Mouse (Mus musculus): ENCODE results near the gene Slc44a5.

Slc44a5 gene

DNA sequence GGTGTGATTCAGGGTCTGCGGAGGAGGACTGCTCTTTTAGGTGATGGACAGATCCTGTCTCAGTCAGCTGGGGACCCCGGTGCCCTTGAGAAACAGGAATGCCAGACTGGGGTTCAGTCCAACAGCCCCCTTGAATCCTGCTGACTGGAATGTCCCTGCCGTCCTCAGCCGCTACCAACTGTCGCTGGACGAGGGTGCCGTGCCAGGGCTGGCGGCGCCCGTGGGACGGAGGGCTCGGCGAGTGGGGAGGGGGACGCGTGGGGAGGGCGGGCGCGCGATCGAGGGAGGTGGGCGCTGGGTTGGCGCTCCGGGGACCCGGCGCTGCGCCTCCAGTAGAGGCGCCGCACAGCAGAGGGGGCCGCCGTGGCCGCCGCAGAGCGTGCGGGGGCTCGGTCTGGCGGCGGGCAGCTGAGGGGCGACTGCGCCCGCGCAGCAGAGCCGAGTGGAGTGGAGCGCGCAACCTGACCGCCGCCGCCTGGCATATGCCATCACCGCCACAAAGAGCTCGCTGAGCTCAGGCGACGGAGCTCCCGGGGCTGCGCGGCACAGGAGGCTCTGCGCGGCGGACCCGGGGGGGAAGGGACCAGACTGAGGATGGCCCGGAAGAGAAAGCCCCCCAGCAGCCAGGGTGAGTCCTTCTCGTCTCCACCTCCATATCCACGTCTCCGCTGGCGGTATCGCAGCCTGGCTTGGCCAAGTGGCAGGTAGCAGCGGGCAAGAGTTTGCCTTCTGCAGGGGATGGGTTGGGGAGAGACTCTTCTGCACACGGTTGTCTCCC, at the start of gene Slc44a5:
TSS of gene Slc44a5 (plus strand) at position 266 of the 778 bp plus-strand sequence.
- no peak for DNase-seq (ENCODE audit: low spot score in 2 of 2)

DNA sequence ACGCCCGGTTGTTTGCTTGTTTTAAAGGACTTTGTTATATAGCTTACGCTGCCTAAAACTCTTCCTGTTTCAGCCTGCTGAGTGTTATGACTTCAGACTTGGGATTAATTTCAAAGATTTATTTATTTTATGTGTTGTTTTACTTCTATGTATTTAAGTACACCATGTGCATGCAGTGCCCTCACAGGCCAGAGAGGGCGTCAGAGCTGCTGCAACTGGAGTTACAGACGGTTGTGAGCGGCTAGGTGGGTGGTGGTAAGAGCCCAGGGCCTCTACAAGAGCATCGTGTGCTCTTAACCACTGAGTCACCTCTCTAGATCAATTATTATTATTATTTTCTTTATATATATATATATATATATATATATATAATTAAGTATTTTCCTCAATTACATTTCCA, 46.9 kb upstream of the Slc44a5 start:
- DNase-seq (ENCODE audit: low spot score in 2 of 2), result no peak

DNA sequence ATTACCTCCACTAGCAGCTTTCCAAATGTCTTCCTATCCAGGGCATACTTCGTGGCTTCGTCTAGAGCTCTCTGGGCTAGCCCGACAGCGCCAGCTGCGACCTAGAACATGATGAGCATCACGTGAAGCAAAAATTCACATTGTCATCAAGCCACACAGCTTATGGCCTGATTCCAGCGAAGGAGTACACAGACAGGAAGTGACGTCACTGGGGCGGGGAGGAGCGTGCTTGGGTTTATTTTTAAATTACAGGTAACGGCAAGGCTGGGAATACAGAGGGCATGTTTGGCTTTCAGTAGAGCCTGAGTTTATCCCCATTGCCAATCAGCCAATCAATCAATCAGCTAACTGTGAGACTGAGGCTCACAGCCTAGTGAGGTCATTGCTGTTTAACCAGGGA, 43.7 kb upstream of the Slc44a5 start:
- no peak for DNase-seq (ENCODE audit: low spot score in 2 of 2)

DNA sequence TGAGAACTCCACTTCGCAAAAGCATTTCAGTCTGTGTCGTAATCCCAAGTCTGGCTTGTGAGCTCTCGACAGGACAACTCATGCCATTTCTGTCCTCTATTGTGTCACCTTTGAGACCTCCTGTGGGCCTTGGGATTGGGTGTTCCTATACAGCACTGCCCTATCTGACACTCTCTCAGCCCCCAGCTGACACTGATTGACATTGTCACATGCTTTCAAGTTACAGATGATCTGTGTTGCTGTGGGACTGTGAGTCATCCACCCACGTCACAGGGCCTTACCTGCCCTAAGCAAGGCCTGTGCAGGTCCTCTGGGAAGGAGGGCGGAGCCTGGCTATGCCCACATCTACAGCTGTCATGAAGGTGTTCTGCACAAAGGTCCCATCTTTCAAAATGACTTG, 40.8 kb upstream of the Slc44a5 start:
- DNase-seq (ENCODE audit: low spot score in 2 of 2), result no peak

DNA sequence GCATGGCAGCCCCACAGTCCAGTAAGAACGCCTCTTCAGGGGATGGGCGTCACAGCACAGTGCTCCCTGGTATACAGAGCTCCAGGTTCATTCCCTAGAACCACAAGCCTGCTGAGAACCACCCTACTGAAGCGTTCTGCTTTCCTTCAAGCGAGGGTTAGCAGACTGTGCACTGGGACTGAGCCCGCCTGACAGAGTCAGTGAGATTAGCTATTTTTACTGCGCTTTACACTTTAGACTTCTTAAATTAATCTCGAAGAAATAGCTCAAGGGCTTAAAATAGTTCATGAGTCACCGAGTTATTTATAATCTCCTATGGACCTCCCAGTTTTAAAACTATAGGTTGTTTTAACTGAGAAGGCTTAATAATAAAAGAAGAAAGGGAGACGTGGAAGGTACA, 37.4 kb upstream of the Slc44a5 start:
- no peak for DNase-seq (ENCODE audit: low spot score in 2 of 2)

DNA sequence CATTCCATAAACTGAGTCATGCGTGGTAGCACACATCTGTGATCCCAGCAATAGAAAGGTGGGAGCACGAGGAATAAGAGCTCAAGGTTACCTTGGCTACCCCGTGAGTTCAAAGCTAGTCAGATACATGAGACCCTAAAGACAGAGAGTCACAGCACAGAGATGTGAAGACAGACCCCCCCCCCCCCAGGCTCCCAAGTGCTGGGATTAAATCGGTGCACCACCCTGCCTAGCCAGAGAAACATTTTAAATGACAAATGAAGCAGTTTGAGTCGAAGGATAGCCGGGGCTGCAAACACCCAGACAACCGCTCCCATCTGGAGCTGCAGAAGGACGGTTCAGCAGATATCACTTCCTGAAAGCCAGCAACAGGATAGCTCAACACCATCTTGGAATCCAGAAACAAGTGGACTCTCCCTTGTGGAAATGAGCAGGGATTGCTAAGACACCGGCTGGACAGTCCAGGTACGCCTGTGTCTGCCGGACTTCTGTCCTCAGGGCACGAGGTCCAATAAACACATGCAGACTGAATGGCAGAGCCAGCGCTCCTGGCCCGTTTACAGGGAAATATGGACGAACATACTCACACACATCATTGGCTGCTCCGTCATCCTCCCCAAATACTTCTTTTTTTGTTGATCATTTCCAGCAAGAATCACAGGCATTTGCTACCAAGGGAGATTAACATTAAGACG, 36.0 kb upstream of the Slc44a5 start:
- no peak for DNase-seq (ENCODE audit: low spot score in 2 of 2)

DNA sequence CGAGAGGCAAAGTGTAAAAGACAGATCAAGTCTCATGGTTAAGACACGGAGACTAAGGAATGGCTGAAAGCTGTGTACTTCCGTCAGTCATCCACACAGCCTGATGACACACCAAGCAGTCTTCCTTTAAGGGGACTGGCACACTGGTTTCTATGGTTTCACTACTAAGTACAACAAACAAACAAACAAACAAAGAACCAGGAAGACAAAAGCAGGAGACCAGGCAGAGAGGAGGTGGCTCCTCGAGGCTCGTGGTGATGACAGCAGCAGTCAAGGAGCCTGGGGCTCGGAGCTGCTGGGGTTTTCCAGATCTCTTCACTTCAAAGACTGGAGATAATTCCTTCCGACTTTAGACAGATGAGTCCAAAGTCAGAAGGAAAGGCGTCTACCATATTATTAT, 33.2 kb upstream of the Slc44a5 start:
- no peak for DNase-seq (ENCODE audit: low spot score in 2 of 2)

DNA sequence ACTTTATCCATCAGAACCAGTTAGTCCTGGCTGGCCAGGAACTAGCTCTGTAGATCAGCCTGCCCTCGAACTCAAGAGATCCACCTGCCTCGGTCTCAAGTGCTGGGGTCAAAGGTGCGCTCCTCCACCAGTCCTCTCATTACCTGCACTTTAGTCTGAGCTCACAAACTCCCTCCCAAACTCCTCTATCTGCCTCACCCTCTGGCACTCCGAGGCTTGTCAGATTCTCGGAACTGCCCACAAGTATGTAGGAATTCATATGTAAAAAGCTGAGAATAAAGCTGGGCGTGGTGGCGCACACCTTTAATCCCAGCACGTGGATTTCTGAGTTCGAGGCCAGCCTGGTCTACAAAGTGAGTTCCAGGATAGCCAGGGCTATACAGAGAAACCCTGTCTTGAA, 32.8 kb upstream of the Slc44a5 start:
- DNase-seq (ENCODE audit: low spot score in 2 of 2), result no peak

DNA sequence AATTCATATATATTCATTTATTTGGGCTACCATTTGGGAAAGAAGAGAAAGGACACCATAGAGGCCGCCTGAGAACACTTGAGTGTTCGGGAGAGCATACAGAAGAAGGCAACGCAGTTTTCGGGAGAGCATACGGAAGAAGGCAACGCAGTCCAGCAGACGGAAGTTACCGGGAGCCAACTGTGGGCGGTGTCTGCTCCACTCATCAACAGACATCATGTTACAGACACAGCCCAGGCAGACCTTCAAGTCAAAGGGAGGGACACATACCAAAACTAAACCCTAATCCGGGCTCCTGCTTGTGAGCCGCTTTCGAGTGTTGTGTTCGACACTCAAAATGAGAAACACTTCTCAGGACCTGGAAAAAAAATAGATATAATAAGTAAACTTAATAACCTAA, 31.6 kb upstream of the Slc44a5 start:
- DNase-seq (ENCODE audit: low spot score in 2 of 2), result no peak

DNA sequence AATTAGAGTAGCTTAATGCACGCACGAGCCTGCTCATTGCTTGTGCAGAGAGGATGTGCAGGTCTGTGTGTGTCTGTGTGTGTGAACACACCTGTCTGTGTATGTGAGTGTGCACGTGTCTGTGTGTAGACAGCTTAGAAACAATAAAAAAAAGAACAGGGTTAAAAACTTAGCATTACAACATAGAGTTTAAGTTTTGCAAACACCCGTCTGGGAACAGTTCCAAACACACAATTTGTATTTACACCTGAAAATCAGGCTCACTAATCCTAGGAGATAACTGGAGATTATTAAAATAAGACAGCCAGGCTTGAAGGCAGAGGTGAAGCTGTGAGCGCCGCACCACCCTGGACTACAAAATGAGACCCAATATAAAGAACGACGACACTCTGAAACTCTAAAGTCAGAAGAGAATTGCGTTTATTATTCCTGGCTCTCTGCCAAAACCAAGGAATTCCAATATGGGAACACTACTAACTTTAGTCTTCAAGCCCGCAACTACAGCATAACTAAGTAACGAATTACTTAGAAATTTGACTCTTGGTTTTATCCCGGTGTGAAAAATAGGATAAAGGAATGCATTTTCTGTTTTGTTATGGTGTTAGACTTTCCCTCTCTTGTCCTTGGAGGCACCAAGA, 30.1 kb upstream of the Slc44a5 start:
- no peak for DNase-seq (ENCODE audit: low spot score in 2 of 2)

DNA sequence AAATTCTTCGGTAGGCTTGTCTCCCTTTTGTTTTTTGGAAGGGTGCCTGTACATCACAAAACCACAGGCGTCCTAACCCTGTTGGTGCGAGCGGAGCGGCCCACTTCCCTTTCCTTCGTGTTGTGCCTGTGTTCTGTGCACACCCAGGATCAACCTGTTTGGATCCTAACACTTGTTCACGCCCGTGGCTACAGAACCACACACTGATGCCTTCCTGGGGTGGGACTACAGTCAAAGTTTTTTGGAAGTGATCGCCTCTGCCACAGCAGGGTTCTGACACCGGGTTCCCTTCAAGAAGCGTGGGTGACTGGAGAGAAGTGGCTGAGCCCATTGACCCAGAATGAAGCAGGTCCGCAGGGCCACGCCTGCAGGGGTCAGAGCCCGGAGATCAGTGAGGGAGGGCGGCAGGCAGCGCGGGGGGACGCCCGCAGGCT, 29.3 kb upstream of the Slc44a5 start:
- no peak for DNase-seq (ENCODE audit: low spot score in 2 of 2)

DNA sequence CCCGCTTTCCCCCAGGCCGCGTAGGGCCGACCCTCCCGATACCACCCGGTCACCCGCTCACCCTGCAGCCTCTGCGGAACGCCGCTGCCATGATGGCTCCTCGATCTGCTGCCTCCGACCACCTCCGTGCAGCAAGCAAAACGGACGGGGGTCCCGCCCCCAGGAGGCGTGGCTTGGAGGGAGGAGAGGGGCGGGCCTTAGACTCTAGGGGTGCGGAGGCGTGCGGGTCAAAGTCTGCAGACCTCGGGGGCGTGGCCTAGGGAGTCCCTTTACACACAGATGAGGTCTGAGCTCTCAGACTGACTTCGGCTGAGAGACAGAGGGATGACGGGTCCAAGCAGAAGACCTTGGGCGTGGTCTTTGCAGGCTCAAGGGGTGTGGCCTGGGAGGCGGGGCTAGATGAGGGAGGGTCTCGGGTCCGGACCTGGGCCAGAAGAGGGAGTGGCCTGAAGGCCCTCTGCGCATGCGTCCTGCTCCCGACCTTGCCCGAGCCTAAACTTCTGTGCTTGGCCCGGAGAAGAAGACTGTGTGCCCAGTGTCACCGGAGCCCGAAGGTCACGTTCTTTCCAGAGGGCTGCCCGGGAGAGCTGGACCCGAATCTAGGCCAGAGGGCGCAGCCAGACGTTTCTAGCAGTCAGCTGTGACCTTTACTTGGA, 28.8 kb upstream of the Slc44a5 start, which contains the start of gene Acadm:
TSS of gene Acadm (minus strand) at position 298 of the 656 bp plus-strand sequence.
- peak; percentile 97 to 98 for DNase-seq (ENCODE audit: low spot score in 2 of 2)

DNA sequence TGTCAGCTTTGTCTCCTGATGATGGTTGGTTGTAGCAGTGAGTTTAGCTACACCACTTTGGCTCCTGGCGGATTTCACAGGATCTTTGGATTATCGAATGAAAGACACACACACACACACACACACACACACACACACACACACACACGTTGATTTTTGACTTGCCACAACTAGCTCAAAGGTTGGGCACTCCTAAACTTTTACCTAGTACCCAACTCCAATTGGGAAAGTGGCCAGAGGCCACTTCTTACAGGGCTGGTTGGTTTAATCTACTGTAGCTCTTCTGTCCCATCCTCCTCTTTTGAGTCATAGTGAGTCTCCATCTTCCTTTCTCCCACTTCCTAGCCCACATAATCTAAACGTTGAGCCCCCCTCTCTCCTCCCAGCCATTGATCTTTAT, 26.0 kb upstream of the Slc44a5 start:
- DNase-seq (ENCODE audit: low spot score in 2 of 2), result no peak

DNA sequence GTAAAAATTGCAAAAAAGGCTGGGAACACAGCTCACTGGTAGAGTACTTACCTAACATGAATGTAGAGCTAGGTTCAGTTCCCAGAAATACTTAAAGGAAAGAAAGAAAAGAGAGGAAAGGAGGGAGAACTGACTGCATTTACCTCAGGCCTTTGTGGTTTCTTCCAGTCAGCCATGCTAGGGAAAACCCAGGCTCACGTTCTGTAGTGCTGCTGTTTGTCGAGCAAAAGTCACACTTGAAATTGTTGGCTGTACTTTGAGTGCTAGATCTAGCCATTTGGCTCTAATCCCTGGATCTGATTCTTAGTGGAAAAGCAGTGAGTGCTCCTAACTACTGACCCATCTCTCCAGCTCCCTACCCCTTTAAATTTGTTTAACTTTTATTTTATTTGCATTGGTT, 25.1 kb upstream of the Slc44a5 start:
- no peak for DNase-seq (ENCODE audit: low spot score in 2 of 2)

DNA sequence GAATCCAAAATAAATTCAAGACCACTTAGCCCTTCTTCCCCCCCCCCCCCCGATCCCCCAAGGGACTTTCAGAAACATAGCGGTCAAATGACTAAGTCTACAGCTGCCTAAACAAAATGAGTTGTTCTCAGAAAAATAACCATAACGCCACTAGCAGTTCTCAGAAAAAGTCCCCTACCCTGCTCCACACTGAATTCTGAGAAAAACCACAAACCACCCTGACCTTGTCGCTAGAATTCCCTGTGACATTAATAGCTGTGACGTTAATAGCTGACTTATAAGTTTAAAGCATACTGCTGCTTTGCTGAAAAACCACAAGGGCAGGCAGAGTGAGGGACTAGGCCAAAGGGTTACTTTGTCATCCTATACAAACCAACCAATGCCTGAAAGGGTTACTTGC, 15.3 kb upstream of the Slc44a5 start:
- DNase-seq (ENCODE audit: low spot score in 2 of 2), result no peak

DNA sequence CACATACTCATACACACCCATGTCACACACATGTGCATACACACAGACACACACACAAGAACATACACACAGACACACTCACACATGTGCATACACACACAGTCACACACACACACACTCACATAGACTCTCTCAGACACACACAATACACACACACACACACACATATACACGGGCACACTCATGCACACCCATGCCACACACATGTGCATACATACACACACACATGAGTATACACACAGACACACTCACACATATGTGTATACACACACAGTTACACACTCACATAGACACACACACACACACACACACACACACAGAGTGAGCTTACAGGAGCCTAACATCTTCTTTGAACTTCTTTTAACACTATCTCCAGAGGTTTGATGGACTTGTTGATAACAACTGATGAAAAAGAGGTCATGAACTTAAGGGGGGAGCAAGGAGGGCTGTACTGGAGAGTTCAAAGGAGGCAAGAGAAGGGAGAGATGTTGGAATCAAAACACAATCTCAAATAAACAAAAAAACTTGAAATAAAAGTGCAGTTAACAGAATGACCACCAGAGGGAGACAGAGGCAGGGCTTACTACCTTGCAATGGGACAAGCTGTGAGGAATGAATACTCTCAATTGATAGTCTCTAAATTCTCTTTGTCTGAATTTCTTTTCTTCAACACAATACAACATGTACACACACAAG, 14.1 kb upstream of the Slc44a5 start:
- DNase-seq (ENCODE audit: low spot score in 2 of 2), result no peak

DNA sequence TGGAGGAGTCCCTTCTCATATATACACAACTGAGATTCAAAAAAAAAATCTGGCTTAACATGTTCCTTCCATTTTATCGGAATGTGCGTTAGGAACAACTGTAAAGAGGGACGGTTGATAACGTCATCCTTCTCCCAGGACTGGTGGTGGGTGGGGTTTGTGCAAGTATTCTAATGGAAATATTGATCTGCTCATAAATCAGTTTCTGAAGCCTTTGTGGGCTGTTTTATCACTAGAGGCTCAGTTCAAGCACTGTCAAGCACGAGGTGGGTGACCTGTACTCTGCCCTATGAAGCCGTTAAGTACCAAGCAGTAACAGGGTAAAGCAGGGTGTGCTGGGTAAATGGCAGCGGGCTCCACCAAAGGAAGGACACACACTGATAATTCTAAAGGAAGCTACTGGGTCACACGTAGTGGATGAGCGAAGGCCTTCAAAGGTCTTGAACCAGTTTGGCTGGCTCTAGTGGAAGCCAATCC, 13.5 kb upstream of the Slc44a5 start:
- DNase-seq (ENCODE audit: low spot score in 2 of 2), result no peak

DNA sequence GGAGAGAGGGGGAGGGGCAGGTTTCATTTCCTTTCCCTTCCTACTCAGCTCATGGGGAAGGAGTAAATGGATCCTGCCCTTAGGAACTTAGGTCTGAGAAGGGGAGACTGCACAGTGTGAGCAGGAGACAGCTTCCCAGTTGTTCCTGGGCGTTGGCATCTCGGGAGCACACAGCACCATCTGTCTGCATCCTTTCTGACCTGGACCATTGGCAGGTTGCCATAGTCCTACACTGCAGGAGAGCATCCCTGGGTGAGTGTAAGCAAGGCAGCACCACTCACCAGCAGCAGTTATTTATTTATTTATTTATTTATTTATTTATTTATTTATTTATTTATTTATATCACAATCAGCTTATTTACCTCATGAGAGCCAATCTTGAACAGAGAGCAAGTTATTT, 12.4 kb upstream of the Slc44a5 start:
- no peak for DNase-seq (ENCODE audit: low spot score in 2 of 2)

DNA sequence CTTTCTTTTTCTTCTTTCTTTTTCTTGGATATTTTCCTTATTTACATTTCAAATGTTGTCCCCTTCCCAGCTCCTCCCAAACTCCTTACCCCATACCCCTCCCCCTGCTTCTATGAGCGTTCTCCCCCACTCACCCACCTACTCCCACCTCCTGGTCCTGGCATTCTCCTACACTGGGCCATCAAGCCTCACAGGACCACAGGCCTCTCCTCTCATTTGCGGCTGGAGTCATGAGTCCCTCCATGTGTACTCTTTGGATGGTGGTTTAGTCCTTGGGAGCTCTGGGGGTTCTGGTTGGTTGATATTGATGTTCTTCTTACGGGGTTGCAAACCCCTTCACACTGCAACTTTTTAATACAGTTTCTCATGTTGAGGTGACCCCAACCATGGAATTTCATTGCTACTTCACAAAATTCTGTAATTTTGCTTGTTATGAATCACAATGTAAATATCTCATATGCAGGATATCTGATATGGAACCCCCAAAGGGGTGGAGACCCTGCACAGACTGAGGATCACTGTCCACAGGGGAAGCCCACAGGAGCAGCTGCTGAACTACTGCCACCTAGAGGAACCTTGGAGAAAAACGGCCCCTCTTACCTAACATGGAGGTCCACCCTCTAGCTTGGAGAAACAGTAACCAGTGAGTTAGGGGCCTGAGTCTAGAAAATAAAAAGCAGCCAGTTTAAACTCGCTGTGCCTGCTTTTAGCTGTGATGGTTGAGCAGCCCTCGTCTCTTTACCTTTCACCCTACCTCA, 11.4 kb upstream of the Slc44a5 start:
- no peak for DNase-seq (ENCODE audit: low spot score in 2 of 2)

DNA sequence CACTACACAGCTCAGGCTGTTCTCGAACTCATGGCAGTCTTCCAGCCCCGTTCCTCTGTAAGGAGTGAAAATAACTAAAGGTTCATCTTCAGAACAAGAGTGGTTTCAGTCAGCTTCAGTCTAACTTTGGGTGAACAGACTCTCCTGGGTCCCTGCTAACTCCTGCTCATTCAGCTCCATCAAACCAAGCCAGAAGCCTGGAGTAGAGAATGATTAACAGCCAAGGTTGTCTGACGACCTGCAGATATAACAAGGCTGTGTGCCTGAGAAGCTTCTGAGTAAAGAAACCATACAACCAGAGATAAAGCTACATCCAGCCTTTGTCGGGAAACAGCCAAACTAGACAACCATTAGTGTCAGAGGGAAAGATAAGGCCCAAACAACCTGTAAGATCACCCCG, 5.8 kb upstream of the Slc44a5 start:
- no peak for DNase-seq (ENCODE audit: low spot score in 2 of 2)

DNA sequence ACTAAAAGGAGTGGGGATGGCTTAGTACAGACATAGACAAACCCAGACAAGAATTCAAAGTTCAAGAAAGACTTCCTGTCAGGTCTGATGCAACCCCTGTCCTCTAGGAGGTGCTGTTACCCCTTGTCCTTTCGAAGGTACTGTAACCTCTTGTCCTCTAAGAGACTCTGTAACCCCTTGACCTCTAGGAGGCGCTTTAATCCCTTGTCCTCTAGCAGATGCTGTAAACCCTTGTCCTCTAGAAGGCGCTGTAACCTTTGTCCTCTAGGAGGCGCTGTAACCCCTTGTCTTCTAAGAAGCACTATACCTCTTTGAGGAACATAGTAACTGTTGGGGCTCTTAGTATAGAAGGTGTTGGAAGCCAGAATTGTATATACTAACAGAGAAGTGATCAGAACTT, 4.7 kb upstream of the Slc44a5 start:
- DNase-seq (ENCODE audit: low spot score in 2 of 2), result no peak

Measured in urinary bladder, postnatal 4 days (tissue).